Mouse (Mus musculus) urinary bladder, postnatal 10 days (tissue): ENCODE results near the gene Marc2.
A peak's percentile ranks its signal among the peaks of the same experiment; 100 is the strongest.

Experiments
- DNase-seq: peaks from one replicate; pipeline ENCODE4 v3.0.0; 2022; ENCODE audit warnings: low spot score

Marc2 gene

GRCm38 (mm10) chr1:184853922-184854321, 7.7 kb upstream of the Marc2 start:
- no peak for DNase-seq

DNA sequence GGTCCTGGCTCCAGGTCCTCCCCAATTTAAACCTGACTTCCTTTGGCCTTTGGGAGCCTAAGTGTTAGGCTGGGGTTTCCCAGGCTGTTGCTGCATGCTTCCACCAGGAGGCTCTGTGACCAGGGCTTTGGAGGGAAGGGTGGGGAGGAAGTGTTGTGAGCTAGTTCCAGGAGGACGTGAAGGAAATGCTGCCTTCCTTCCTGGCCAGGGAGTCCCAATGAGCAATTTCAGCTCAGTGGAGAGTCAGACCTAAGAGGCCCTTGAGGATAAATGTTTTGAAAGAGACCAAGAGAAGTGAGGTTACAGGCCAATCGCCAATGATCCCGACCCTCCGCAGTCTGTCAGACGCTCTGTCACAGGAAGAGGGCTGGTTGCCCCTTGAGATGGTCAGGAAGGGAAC, 7.1 kb upstream of the Marc2 start:
- no peak for DNase-seq

DNA sequence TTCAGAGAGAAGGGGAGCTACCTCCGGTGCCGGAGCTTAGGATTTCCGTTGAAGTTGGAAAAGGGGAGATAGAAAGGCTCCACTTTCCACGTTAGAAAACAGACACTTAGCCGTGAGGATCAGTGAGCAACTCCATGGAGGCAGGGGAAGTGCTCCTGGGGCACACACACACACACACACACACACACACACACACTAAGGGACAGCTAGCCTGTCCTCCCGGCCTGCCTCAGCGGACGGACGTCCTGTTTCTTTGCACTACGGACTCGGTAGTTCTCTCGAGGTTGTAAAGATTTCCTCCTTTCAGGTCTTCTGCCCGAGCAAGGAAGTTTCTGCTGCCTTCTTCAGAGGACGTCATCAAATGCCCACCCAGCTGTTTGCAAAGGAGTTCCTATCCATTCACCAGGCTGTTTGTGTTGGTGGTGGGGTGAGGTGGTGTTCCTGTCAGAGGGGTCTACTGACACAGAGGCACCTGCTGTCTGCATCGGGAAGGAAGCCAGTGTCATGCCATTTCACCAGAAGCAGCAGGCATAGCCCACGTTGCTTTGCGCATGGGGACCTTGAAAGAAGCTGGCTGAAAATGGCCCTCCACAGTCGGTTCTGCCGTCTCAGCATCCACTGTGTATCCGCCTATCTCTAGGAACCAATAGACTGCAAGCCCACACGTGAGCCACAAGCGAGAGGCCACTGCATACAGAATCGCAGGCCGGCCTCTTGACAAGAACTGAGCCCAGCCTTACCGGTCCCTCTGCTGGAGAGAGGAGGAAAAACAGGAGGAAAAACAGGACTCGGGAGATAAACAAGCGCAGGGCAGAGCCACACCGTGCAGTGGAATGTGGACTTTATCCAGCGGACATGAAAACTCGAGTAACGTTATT, 5.7 kb upstream of the Marc2 start:
- DNase-seq: no peak

DNA sequence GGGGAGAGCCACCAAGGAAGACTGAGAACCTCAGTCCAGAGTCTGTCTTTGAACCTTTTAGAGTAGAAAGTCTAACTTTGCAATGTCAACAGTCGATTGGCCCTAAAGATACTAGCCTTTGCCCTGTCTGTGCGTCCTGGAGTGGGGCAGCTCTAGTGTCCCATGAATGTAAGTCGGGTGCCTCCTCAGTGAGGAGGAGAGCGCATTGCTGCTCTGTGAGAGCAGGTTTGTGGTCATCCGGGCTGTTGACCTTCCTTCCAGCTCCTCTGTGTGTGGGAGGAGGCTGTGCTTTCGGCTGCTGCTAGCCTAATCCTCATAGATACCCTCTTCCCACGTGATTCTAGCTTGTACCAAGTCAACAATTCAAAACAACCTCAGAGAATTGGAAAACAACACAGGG, 4.9 kb upstream of the Marc2 start:
- DNase-seq: no peak

- no peak for DNase-seq
These were observed 722 bp upstream of the Marc2 start for GRCm38 (mm10) chr1:184846973-184847372.

GRCm38 (mm10) chr1:184845111-184846071, 860 bp downstream of the Marc2 start:
- DNase-seq: peak; percentile 60

DNA sequence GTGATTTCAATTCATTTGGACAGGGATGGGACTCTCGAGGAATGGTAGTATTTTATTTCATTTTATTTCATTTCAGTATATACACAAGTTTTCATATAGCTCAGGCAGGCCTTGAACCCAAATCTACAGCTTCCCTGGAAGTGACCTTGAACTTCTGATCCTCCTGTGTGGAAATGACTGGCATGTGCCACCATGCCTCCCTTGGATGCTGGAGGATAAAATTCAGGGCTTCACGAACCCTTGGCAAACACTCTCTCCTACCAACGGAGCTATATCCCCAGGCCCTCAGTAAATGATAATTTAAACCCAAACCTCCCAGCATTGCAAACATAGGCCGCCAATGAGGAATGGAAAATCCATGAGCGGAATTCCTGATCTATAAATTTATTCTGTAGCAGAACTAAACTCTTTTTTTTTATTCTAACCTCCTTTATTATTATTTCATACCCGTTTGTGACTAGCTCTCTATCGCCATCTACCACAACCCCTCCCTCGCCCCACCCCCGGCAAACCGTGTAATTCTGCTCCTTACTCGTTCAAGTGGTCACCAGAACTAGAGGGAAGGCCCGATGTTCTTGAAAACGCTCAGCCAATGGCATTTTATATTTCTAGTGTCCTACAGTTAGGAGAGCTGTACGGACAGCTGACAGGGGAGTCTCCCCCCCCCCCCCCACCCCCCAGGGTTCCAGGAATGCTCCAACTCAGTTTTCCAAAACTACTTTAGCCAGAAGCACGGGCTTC, 1.8 kb downstream of the Marc2 start:
- DNase-seq: no peak

DNA sequence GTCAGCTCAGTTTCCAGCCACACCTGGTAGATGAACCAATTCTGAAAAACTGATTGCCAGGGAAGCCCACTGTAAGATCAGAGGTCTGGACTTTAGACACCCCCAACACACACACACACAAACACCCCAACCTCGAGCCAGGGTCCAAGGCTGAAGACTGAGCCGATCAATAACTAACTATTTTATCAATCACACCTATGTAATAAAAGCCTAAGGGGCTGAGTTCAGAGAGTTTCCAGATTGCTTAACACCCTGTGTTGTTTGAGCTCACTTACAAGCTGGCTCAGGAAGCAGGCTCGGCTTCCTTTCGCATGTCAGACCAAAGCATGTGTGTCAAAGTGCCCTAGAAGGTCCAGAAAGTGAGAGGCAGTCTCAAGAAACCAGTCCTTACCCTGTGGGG, 8.6 kb downstream of the Marc2 start:
- DNase-seq: no peak

GRCm38 (mm10) chr1:184836350-184836749, 9.9 kb downstream of the Marc2 start:
- no peak for DNase-seq

DNA sequence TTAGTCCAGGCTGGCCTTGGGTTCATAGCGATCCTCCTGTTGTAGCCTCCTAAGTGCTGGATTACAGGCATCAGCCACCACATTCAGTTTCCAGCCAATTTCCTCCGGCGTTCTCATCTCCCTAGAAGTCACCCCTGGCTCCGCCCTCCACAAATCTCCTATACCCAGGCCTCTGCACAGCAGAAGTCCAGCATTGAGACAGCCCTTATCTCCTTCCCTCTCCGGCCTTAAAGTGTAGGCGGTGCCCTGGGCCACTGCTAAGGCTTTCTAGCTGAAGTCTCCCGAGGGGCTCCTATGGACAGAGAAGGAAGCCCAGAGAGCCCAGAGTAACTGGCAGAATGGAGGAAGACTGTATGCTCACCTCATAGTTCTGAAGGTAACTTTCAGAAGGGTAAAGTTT, 12.8 kb downstream of the Marc2 start:
- DNase-seq: no peak

GRCm38 (mm10) chr1:184832211-184832610, 14.0 kb downstream of the Marc2 start:
- no peak for DNase-seq

DNA sequence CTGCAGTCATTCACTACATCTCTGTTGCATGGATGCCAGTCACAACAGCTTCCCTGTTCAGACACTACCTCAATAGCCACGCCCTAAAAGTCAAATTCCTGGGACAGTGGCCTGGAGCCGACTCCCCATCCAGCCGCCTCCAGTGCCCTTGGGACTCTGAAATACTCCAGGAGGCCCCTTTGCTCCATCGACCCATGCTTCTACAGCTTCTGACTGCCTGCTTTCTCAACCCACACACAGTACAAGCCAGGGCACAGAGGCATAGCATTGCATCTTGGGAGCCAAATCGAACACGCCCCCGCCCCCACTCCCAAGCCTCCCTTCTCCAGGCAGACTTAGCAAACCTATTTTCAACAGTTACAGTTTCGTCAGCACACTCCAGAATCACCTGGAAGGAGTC, 16.4 kb downstream of the Marc2 start:
- DNase-seq: no peak

DNA sequence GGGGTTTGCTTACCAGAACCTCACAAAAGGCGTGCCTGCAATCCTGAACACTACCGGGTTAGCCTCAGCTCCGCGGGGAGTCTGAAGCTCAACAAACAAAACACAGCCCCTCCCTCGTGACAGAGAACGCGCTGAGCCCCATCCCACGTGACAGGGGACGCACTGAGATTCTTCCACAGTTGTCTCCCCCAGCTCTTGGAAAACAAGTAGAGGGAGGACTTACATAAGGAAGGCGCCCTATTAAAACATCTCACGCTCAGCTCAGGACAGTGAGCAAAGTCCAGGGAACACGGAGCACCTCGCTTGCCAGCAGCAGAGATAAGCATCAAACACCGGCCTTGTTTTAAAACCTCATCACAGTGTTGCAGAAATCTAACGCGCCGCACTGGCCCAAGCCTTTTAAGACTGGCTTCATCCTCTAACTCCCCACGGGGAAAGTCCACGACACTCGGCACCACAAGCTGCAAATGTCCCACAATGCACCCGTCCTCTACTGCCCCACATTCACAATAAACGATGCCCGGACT, 19.0 kb downstream of the Marc2 start:
- DNase-seq: no peak

DNA sequence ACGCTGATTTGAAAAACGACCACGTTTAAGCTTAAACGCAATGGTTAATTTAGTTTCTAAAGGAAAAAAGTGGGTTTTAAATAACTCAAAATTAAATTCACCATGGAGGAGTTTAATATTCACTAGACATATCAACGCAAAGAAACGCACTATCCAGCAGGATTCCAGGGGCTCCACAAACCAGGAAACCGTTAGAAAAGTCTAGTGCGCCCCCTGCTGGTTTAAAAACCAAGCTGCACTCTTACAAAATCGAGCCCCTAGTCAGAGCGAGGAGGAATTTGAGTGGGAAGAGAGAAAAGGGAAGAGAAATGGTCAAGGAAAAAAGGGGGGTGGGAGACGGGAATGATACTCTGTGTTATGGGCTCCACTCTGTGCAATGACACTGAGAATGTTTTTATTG, 21.2 kb downstream of the Marc2 start:
- DNase-seq: no peak

GRCm38 (mm10) chr1:184824439-184824851, 21.8 kb downstream of the Marc2 start:
- DNase-seq: peak; percentile 79

DNA sequence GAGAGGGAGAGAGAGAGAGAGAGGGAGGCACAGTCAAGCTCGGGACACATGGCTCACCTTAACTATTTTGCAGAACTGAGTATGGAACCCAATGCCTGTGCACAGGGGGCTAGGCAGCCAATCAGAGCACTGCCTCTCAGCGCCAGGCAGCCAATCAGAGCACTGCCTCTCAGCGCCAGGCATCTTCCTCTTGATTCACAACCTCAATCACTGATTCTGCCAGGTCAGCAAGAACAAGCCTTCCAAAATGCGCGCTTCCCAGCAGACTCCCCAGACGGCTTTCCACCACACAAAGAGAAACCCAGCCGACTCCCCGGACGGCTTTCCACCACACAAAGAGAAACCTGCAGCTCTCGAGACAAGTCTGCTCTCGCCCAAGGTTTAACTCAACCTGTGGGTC, 23.6 kb downstream of the Marc2 start:
- DNase-seq: no peak

GRCm38 (mm10) chr1:184817768-184818167, 28.5 kb downstream of the Marc2 start:
- DNase-seq: no peak

GRCm38 (mm10) chr1:184811716-184812250, 34.5 kb downstream of the Marc2 start:
- DNase-seq: no peak

- no peak for DNase-seq
These were observed 35.3 kb downstream of the Marc2 start, which contains the start of gene Marc1 for GRCm38 (mm10) chr1:184810780-184811575. TSS of gene Marc1 (minus strand) at chr1:184811313.

DNA sequence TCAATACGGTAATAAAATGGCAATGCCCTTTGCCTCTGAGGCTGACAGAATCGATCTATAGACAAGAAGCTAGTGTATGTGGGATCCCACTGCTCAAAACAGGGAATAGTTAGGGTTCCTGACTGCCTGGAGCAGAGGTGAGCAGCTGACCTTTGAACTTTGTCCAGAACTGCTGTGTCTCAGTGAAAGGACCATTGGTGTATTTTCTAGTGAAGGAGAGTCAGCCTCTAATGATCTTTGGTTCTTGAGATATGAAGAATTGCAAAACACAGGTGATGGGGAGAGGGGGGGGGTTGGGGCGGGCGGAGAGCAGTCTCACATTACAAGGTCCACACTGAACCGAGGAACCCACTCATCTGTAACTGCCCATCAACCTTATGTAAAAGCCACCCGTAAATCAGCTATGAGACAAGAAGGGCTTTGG, 36.7 kb downstream of the Marc2 start:
- no peak for DNase-seq
